Mouse (Mus musculus): ENCODE results near the gene Ncdn. TPM values are rescaled to one million over a fixed set of nuclear protein-coding genes. Genes with fewer than 3 reads are reported as not detected.

Gene Ncdn
- 6.0 TPM in 2 replicates for total RNA-seq (2015)
- total RNA-seq (2017) = 6.0 and 6.1 TPM in 2 replicates

- ATAC-seq (ENCODE audit: poor library complexity, severe bottlenecking) = peak; percentile 91
Observed at GRCm38 (mm10) chr4:126753268-126754230, at the start of gene Ncdn, which contains the start of gene AU040320. Gene Ncdn, minus strand, starts transcription at chr4:126753438. Gene AU040320, plus strand, starts transcription at chr4:126753544.

DNA sequence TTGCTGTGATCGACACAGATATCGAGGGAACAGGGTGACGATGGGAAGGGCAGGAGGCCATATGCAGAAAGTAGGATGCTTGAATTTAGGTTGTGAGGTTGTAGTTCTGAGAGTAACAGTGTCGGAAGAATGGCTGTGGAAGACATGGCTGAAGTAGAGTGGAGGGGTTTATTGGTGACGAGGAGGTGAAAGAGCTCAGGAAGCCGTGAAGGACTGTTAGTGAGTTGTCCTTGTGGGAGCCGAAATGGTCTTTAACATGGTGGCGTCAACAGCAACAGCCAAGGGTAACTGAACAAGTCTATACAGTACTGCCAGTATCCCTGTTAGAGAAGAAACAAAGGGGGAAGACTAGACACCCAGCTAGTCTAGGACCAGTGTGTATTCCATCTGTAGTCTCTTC, 48.9 kb upstream of the Ncdn start:
- ATAC-seq (ENCODE audit: poor library complexity, severe bottlenecking) = no peak

GRCm38 (mm10) chr4:126792341-126793102, 39.3 kb upstream of the Ncdn start:
- no peak for ATAC-seq (ENCODE audit: poor library complexity, severe bottlenecking)

- ATAC-seq (ENCODE audit: poor library complexity, severe bottlenecking) = no peak
Observed at GRCm38 (mm10) chr4:126782996-126783395, 29.8 kb upstream of the Ncdn start.

- no peak for ATAC-seq (ENCODE audit: poor library complexity, severe bottlenecking)
Observed at GRCm38 (mm10) chr4:126782512-126782911, 29.3 kb upstream of the Ncdn start.

DNA sequence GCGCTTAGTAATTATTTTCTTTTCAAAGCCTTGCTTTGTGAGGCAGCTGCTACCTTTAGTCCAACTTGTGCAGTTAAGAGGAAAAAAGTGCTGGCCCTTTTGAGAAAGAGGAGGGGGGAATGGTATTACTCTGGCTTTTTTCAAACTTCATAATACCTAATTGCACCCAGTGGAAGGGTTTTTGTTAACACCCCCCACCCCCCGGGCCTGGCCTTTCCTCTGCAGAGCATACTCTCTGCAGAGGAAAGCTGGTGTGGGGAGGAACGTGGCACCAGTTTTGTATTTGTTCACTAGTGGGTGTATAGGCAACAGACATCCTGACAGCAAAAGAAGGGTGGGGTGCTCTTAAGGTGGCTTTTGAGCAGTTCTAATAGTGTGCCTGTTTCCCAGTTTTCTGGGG, 28.6 kb upstream of the Ncdn start:
- no peak for ATAC-seq (ENCODE audit: poor library complexity, severe bottlenecking)

DNA sequence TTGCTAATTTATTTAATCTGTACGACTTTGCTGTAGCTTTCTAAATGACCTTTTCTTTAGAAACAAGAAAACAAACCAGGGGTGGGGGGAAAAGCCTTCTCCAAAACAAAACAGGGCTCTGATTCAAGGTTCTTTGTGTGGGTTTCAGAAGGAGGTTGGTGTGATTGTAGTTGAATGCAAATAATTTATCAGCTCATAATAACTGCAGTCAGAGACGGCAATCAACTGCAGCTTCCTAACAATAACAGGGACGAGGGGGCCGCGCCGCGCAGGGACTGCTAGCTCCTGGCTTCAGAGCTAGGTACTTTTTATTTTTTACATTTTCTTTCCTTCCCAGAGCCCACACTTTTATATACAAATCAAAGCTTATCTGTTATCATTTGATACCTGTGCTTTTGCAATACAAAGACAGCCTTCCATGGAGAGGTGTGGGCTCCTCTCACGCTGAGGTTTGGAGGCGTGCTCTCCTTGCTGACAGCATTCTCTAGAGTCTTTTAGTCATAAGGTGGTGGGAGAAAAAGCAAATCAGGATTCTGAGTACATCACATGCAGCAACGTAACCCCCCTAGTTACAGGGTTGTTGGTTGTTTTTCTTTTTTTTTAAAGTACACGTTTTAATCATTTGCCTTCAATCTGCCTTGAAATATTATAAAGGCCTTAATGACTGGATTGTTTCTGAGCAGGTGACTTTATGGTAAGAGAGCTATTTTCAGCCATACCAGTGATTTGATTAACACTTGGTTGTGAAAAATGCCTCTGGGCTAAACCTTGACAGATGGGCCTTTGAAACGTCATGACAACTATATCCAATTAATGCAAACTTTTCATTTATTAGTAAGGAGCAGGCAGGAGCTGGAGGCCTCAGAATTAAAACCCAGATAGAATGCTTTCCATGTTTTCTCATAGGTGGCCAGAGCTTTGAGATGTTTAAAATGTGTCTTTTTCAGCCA, 26.9 kb upstream of the Ncdn start:
- no peak for ATAC-seq (ENCODE audit: poor library complexity, severe bottlenecking)

DNA sequence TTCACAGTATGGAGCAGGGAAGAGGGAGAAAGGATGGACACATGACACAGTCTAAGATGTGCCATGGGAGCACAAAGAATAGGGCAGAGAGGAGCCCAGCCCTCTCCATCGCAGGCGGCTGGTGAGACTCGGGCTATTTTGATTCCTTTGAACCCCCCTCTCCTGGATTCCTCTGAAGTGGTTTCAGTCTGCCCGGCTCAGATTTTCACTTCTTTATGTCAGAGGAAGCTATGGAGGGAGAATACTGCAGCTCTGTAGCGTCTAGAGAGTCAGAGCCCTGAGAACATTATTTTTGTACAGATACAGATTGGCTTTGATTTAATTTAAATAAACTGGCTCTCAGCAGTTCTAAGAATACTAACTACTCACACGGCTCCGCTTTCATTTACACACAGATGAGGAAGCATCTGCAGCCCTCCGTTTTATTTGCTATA, 25.9 kb upstream of the Ncdn start:
- no peak for ATAC-seq (ENCODE audit: poor library complexity, severe bottlenecking)

- ATAC-seq (ENCODE audit: poor library complexity, severe bottlenecking) = no peak
Observed at GRCm38 (mm10) chr4:126775182-126775581, 21.9 kb upstream of the Ncdn start.

GRCm38 (mm10) chr4:126773871-126774270, 20.6 kb upstream of the Ncdn start:
- no peak for ATAC-seq (ENCODE audit: poor library complexity, severe bottlenecking)

DNA sequence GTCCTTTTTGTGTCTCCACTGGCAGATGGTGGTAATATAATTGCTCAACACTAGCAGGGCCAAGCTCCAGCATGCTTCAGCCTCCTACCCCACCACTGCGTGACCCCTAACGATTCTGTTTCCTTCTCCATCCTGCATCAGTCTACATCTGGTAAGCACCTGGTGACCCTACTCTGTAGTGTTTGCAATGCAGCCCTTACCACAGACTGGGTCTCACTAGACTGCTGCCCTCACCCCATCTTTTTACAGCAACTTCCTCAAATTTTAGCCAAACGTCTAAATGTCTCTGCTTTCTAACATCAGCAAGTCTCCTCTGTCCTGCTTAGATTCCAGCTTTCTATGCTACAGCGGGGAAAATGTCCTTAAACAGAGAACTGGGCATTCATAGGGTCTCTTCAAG, 17.6 kb upstream of the Ncdn start:
- 0 out of 2 replicates have a peak, but pooled peaks have one; percentile 18 for ATAC-seq (ENCODE audit: poor library complexity, severe bottlenecking)

DNA sequence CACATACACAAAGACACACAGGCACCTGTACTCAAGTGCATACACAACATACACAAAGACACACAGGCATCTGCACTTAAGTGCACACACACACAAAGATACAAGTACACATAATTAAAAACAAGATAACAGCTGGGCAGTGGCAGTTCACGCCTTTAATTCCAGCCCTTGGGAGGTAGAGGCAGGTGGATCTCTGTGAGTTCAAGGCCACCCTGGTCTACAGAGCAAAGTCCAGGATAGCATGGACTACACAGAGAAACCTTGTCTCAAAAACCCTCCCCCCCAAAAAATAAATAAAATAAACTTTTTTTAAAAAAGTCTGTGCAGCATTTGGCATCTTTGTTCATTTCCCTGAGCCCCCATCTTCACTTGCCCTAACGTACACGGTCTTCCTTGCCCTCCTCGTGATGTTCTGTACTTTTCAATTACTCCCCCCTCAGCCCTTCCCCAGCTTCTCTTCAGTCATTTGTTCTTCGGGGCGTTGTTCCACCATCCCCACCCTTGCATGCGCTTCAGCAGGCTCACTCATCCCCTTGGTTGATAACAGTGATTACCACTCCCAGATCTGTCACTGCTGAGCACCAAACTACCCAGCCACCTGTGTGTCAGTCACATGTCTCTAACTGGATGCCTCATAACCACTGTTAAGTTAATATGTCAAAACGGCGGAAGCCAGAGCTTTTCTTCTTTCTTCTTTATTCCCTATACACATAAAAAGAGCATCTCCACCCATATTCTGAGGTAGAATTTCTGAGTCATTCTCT, 16.7 kb upstream of the Ncdn start:
- ATAC-seq (ENCODE audit: poor library complexity, severe bottlenecking) = no peak

DNA sequence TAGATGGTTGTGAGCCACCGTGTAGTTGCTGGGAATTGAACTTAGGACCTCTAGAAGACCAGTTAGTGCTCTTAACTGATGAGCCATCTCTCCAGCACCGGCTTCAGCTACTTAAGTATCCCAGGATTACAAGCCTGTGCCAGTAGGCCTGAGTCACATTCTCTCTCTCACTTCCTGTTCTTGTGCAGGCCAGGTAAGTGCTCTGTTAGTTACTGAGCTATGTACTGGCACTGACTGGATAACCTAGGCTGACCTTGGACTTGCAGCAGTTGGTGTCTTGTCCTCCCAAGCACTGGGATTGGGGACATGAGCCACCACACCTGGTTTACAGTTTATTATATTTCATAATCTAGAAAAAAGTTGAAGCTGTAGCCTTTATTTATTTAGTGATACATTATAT, 10.2 kb upstream of the Ncdn start:
- no peak for ATAC-seq (ENCODE audit: poor library complexity, severe bottlenecking)

- ATAC-seq (ENCODE audit: poor library complexity, severe bottlenecking) = no peak
Observed at GRCm38 (mm10) chr4:126762586-126763359, 9.5 kb upstream of the Ncdn start.

DNA sequence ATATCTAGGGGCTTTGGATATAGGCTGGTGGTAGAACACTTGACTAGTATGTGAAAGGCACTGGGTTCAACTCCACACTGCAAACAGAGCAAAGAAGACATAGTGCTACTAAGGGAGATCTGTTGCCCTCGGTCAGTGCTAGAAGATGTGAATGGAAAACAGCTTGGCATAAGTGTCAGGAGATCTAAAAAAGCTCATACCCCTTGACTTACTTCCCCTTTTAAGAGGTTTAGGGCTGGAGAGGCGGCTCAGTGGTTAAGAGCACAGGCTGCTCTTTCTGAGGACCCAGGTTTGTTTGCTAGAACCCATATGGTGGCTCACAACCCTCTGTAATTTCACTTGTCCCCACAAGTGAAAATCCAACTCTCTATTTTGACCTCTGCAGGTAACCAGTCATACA, 6.2 kb upstream of the Ncdn start:
- no peak for ATAC-seq (ENCODE audit: poor library complexity, severe bottlenecking)

- ATAC-seq (ENCODE audit: poor library complexity, severe bottlenecking) = no peak
Observed at GRCm38 (mm10) chr4:126758299-126758698, 5.1 kb upstream of the Ncdn start.

DNA sequence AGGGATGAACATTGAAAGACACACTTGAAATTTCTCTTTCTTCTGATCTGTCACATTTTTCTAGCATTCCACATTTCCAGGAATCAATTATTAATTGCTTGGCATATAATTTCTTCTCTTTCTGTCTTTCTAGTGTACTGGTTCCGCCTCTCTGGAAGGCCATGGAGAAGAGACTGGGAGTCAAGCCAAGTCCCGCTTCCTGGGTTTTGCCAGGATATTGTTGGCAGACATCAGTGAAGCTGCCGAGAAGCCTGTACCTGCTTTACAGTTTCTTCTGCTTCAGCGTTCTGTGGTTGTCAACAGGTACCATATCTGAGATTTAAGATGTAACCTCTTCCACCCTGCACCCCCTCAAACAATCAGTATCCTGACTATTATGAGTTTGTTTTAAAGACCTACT, 3.5 kb upstream of the Ncdn start:
- ATAC-seq (ENCODE audit: poor library complexity, severe bottlenecking) = no peak

DNA sequence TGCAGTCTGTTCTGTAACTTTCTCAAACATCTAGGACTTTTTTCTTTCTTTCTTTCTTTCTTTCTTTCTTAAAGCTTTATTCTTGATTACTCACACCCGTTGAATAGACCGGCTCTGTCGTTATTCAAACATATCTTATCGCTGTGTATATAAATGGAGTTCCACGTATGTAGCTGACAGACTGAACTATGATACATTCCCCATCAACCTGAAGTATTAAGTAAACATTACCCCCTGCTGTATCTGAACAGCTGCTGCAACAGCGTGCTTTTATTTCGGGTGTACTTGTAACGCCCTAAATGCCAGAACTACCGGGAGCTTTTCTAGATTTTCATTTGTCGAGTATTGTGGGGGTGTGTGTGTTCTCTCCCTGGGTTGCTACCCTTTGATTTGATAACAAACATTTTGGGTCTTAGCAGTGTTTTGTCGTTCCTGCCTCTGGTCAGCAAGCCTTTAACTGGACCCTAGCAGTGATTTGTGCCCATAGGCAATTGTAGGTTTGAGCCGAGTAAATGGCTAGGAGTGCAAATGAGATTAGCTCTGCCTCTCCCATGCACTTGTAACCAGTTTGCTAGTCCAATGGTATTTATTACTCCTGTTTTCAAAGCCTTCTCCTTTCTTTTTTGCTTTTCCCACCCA, 1.6 kb upstream of the Ncdn start:
- ATAC-seq (ENCODE audit: poor library complexity, severe bottlenecking) = no peak

- no peak for ATAC-seq (ENCODE audit: poor library complexity, severe bottlenecking)
Observed at GRCm38 (mm10) chr4:126754231-126754611, 983 bp upstream of the Ncdn start.

All from megakaryocyte, adult 5-6 weeks (primary cell).